Mouse (Mus musculus): ENCODE data around the gene Sp6.

Sp6 gene

GRCm38 (mm10) chr11:97063274-97063920 lies 50.2 kb downstream of the Sp6 start:
- no peak for DNase-seq (ENCODE audit: extremely low spot score, low spot score)

- no peak for DNase-seq (ENCODE audit: extremely low spot score, low spot score)
Measured at GRCm38 (mm10) chr11:97063921-97064295, 50.7 kb downstream of the Sp6 start.

GRCm38 (mm10) chr11:97065538-97066295 lies 52.5 kb downstream of the Sp6 start:
- DNase-seq (ENCODE audit: extremely low spot score, low spot score): no peak

GRCm38 (mm10) chr11:97066656-97067360 lies 53.6 kb downstream of the Sp6 start:
- DNase-seq (ENCODE audit: extremely low spot score, low spot score): no peak

- no peak for DNase-seq (ENCODE audit: extremely low spot score, low spot score)
Measured at GRCm38 (mm10) chr11:97069333-97069732, 56.1 kb downstream of the Sp6 start.

GRCm38 (mm10) chr11:97069770-97070169 lies 56.6 kb downstream of the Sp6 start:
- DNase-seq (ENCODE audit: extremely low spot score, low spot score): no peak

GRCm38 (mm10) chr11:97071129-97071528 lies 57.9 kb downstream of the Sp6 start:
- no peak for DNase-seq (ENCODE audit: extremely low spot score, low spot score)

- peak; percentile 63 for DNase-seq (ENCODE audit: extremely low spot score, low spot score)
Measured at GRCm38 (mm10) chr11:97072533-97072932, 59.3 kb downstream of the Sp6 start.

GRCm38 (mm10) chr11:97074235-97074634 lies 61.0 kb downstream of the Sp6 start:
- DNase-seq (ENCODE audit: extremely low spot score, low spot score): no peak

Data from neural tube, embryonic 10.5 days (tissue).